Mouse (Mus musculus): ENCODE results near the gene Npnt.

Npnt gene

GRCm38 (mm10) chr3:132949791-132950528 is at the start of gene Npnt:
Gene Npnt (minus strand): TSS chr3:132950291.
- peak; percentile 70 for DNase-seq

DNA sequence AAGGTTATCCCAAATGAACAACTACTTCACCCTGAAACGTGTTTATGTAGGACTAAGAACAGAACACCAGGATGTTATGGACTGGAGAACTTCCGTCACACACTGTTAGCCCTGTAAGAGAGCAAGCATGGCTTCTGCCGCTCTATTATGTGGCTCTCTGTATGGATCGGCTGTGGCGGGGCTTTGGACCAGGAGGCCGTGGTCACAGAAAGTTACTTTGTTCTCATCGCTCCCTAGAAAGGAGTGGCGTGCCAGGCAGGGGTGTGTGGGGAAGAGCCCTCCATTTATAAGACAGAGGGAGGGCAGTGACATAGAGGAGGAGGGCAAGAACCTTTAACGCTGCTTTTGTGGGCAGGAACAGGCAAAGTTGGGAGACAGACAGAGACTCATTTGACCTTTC is 46.2 kb upstream of the Npnt start:
- DNase-seq, result no peak

DNA sequence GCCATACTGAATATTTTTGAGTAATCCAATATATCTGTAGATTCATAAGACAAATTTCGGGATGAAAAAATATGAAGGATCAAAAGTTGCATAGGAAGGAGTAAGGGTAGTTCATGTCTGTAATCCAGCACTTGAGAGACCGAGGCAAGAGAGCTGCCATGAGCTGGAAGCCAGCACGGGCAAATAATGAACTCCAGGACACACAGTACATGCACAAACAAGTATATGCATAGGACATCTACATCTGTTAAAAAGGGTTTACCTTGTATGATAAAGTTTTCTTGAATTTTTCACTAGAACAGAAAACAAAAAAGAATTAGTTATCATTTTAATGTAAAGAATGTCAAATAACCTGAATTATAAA is 45.8 kb upstream of the Npnt start:
- DNase-seq, result no peak

DNA sequence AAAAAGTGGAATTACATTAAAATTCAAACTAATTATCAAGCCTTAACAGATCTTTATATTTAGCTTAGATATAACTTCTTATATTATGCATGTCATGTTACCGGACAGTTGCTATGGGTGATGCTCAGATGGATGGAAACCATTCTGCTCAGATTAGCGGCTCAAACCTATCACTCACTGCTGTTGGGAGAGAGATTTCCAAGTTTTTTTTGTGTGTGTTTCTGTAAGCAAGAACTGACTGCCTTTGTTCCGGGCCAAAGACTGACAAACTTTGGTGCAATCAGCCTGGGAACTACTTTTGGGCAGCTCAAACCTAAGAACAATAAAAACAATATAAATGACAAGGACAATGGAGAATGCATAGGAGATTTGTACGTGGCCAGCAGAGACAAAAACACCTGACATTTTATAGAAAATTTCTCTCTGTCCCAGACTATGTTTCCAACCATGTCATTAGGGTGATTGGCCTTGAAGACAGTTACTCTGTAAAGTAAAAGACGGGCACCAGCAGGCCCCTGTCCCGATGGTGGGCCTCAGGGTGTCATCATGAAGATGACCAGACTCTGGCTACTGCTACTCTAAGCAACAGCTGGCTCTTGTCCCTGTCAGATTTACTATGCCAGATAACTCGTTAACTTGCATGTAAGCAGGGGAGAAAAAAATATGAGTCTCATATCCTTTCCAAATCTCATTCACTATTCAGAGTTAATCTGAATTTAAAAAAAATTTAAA is 45.2 kb upstream of the Npnt start:
- DNase-seq, result no peak

GRCm38 (mm10) chr3:132986188-132986587 is 36.1 kb upstream of the Npnt start:
- no peak for DNase-seq

DNA sequence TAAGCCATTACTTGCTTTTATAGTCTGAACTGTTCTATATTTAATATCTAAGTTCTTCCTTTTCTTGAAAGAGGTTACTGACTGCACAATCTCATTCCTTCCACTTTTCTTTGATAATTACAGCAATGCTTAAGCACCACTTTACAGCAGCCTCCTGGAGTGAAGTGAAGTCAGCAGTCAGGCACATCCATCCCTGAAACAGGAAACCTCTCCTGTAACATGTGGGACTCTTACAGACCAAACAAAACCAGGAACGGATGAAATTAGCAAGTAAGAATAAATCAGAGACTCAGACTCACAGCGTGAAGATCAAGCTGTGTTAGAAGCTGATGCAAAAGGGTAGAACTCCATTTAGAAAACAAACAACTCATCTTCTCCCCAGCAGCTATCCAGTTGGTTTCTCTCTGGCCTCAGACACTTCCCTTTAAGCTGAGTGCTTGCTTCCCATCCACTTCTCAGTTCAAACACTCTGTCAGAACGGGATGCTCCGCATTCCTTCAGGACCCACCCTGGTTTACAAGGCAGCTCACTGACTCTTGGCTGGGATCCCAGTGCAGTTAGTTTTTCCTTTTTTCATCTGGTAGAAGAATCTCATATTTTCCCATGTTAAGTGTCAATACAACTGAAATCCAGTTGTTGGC is 33.9 kb upstream of the Npnt start:
- no peak for DNase-seq

DNA sequence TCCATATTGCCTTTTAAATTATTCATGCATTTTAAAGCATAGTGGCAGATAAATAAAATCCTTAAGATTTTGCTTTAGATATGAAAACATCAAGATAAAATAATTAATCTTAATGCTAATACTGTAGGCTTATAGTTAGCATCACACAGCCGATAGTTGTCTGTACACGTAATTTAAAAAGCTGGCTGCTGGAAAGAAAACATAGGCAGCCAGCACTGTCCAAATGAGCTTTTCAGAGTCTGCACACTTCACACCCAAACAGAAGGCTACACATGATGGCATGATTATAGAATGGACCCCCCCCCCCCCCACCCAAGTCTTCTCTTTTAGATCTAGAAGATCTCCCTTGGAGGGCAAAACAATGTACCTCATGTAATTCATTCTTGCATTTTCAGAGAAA is 31.9 kb upstream of the Npnt start:
- DNase-seq, result no peak

DNA sequence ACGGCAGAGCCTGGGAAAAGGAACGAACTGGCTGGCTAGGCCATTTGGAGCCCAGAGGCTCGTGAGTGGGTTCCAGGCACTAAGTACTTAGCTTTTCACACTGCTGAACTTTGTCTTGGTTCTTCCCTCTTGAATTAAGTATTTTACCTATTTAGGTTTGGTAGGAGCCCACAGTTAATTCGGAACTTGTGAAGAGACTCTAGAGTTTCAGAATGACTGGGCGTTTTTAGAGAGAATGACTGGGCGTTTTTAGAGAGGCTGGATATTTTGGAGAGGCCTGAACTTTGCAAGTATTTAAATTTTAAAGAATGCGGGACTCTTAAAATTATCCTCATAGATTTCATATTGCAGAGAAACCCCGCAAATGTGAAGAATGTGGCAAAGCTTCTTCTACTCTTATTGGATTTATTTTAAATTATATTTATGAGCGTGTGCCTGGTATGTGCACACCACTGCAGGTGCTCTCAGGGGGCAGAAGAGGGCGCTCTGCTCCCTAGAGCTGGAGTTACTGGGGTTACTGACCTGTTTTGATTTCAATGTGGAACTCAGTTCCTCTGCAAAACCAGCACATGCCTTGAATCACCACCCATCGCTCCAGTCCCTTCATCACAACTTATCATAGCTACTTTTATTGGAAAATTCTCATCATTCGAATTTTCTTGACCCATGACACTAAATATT is 29.8 kb upstream of the Npnt start:
- DNase-seq, result no peak

- DNase-seq, result no peak
Measured at GRCm38 (mm10) chr3:132966255-132966654, 16.2 kb upstream of the Npnt start.

DNA sequence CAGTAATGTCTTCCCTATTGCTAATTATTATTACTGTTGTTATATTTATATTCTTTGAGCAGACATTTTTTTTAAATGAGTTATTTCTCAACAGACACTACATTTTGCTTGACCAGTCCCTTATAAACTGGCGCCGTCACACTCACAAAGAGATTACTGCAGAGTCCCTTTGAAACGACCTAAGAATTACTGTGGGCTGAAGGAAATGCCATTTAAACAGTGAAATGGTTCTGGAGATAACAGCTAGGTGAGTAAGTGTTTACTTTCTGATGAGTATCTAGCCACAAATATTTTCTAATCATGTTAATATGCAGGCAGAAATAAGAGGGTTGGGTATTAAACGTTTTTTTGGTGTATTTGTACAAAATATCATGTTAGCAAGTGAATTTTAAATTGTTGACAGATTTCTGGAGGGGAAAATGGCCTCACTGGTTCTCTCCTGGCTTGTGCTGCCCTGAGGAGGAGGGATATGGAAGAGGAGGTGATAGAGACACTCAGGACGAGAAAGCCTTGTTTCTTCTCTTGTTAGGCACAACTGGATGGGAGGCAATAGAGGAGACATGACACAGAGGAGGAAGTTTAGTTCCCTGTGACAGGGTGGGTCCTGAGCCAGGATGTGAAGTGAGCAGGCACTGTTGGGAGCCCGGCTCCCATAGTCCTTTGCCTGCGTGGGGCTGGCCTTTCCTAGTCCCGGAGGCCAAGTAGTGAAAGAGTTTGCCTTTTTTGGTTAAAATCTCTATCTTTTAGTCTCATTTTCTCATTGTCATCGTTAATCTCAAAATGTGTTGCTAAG is 14.8 kb upstream of the Npnt start:
- DNase-seq, result no peak

- DNase-seq, result no peak
Measured at GRCm38 (mm10) chr3:132962631-132963361, 12.7 kb upstream of the Npnt start.

GRCm38 (mm10) chr3:132950529-132950880 is 414 bp upstream of the Npnt start:
- no peak for DNase-seq

- DNase-seq, result peak; percentile 62
Measured at GRCm38 (mm10) chr3:132949380-132949790, 706 bp downstream of the Npnt start.

DNA sequence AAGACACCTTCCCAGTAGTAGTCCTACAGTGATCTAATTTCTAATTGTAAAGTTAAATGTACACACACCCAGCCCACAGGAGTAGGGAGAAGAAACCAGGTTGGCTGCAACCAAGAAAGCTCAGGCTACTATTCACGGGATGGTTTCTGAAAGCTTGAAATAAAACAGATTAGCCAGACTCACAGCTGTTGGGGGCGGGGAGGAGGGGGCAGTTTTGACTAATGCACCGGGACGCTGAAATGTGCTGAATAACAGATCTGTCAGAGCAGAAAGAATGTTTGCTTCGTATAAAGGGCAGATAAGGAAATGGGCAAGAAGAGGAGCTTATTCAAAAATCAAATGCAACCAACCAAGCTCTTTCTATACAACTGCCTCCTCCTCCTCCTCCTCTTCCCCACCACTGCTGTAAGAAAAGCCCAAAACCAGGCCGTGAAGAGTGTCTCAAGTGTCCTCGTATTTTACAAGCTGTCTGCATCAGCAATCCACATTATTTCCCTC is 1.7 kb downstream of the Npnt start:
- DNase-seq, result no peak

GRCm38 (mm10) chr3:132946086-132946485 is 4.0 kb downstream of the Npnt start:
- no peak for DNase-seq

DNA sequence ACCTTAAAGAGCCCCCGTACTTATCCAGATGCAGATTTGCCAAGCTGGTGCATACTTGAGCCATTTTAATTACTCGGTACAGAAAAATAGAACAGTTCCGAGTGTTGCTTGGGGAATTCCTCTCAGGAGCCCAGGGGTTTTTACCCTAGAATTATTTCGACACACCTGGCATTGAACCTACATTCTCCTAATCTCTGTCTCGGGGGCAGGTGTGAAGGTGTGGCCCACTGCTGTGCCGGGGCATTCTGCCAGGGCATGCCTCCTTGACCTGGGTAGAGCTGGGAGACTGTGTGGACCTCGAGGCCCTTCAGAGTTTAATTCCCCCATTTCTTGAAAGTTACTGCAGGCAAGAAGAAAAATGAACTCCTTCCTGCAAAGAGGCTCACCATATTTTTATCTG is 4.4 kb downstream of the Npnt start:
- peak; percentile 29 for DNase-seq

DNA sequence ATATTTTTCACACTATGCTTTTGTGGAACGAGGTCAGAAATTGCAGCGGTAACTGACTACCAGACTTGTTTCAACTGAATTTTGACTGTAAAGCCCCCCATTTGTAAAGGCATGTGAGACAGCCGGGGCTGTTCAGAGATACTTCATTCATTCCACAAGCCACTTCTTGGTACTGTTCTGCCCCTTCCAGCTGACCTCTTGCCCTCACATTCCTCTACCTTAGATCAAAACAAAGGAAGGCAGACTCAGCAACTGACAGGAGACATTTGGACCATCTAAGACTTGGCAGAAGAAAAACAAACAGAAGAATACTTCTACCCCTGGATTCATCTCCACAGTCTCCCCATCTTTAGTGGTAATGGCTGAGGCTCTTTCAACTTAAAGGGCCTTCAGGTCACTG is 5.5 kb downstream of the Npnt start:
- peak; percentile 44 for DNase-seq

- DNase-seq, result peak; percentile 20
Measured at GRCm38 (mm10) chr3:132944193-132944592, 5.9 kb downstream of the Npnt start.

DNA sequence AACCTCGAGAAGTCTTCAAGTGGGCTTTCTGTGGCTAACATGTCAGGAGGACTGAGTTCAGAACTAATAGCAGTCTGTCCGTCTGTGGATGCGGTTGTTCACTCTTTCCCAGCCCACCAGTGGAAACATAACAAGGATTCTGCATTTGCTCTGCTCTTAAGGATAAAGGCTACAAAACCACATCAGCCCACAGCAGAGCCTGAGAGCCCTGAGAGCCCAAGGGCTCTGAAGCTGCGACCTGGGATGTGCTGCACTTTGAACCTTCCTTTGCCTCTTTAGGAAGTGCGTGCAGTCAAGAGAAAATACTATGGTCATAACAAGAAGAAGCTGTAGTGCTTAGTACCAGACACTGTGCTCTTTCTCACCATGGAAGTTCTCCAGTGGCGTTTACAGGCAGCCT is 7.3 kb downstream of the Npnt start:
- peak; percentile 21 for DNase-seq

GRCm38 (mm10) chr3:132940181-132940990 is 9.7 kb downstream of the Npnt start:
- no peak for DNase-seq

DNA sequence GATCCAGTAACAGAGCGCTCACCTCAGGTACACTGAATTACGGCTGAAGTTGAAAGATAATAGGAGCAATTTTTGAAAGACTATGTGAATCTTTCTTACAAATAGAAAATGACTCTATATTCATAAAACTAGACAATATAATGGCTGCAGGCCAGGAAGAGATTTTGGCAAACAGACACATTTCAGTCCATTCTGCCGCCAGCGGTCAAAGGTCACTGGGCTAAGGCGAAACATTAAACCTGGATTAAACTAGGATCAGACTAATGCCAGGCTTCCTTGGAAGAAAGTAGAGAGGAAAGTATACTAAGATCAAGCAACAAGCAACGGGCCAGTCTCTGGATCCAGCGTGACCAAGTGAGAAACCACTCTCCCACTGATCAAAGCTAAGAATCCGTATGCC is 11.1 kb downstream of the Npnt start:
- DNase-seq, result peak; percentile 79
